ENCODE assay signal across 26 mouse cellular contexts in the genomic region with DNA sequence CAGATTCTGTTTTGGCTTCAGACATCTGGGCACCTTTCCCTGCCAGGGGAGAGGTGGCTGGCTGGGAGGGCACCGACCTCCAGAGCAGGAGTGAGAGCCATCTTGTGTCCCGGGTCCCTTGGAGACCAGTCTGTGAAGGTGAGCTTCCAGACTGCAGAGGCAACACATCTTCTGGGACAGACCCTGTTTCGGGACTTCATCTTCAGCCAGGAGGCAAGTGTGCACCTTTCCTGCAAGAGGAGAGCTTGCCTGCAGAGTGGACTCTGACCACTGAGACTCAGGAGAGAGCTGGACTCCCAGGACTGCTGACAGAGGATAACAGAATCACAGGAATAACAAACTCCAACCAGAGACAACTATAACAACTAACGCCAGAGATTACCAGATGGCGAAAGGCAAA.
DNase-seq lines count a peak whose midpoint lies in the region; ATAC-seq and TF ChIP-seq lines count a peak whose summit lies in the region.
"Had no signal": no experiment of that assay in that cellular context is flagged by ENCODE, and none has a peak within 500 bp of the region (broad histone marks: within the 10 kb centered on the region; RNA-seq: fewer than 3 reads in every experiment).

No protein-coding gene starts in this region.

- H3K4me1 ChIP-seq in kidney, embryonic 14.5 days (ENCODE audit: control insufficient read depth, insufficient read depth, low read length), result no peaks in the 10 kb centered on the region
- H3K4me1 ChIP-seq in hindbrain, postnatal 0 days (ENCODE audit: insufficient read depth, low read length), result no peaks in the 10 kb centered on the region
- H3K4me1 ChIP-seq: forebrain, embryonic 10.5 days; heart, embryonic 12.5 days; heart, embryonic 15.5 days; hindbrain, embryonic 10.5 days; hindbrain, embryonic 13.5 days had no signal

- no peak for TF ChIP-seq CTCF in hindbrain, postnatal 0 days (IDR thresholded peaks at IDR 0.05; ENCODE audit: low read depth)

- H3K4me2 ChIP-seq in kidney, embryonic 14.5 days (replicated peaks; ENCODE audit: low read depth, low read length), result no peak overlapping the region
- no peak overlapping the region for H3K4me2 ChIP-seq in hindbrain, postnatal 0 days (ENCODE audit: low read depth, low read length)
- H3K4me2 ChIP-seq: forebrain, embryonic 13.5 days; heart, embryonic 12.5 days; heart, embryonic 15.5 days; hindbrain, embryonic 13.5 days had no signal

- peak; percentile 51 for DNase-seq in kidney, adult 11 months
- peak; percentile 43 to 60 for DNase-seq in kidney, adult 8-10 months
- DNase-seq in kidney, postnatal 10 days, result peak; percentile 5
- DNase-seq in kidney, postnatal 36 days, result peak; percentile 48 to 50
- DNase-seq in hindbrain, postnatal 0 days (ENCODE audit: low spot score), result no peak
- no peak for DNase-seq in layer of hippocampus, postnatal 25 days (ENCODE audit: extremely low spot score in 1 of 2, low spot score in 1 of 2)
- DNase-seq: adrenal gland, adult 2 months; adrenal gland, postnatal 14 days; B cell, adult 2 months; cerebellum, adult 11 months; cerebellum, adult 2 months; cerebellum, postnatal 10 days; cerebellum, postnatal 36 days; gastrocnemius, postnatal 10 days; gastrocnemius, postnatal 36 days; heart, postnatal 10 days; heart, postnatal 36 days had no signal

- no peak overlapping the region for H3K4me3 ChIP-seq in kidney, embryonic 14.5 days (ENCODE audit: low read length)
- H3K4me3 ChIP-seq in hindbrain, postnatal 0 days (ENCODE audit: low read length), result no peak overlapping the region
- H3K4me3 ChIP-seq: forebrain, embryonic 10.5 days; forebrain, embryonic 13.5 days; heart, embryonic 12.5 days; heart, embryonic 15.5 days; hindbrain, embryonic 10.5 days; hindbrain, embryonic 13.5 days had no signal

- no peaks in the 10 kb centered on the region for H3K27me3 ChIP-seq in kidney, embryonic 14.5 days (ENCODE audit: control insufficient read depth, insufficient read depth, low read length)
- no peaks in the 10 kb centered on the region for H3K27me3 ChIP-seq in hindbrain, postnatal 0 days (ENCODE audit: insufficient read depth, low read length)
- H3K27me3 ChIP-seq: CH12.LX; forebrain, embryonic 13.5 days; heart, embryonic 12.5 days; heart, embryonic 15.5 days; hindbrain, embryonic 13.5 days had no signal

- WGBS in kidney, embryonic 14.5 days, result 87% methylated on average over 5 of the region's 5 CpGs
- WGBS in hindbrain, postnatal 0 days, result 96% methylated on average over 5 of the region's 5 CpGs

- no peak for ATAC-seq in kidney, embryonic 14.5 days (ENCODE audit: low FRiP score, low TSS enrichment)
- no peak for ATAC-seq in hindbrain, postnatal 0 days

- no peaks in the 10 kb centered on the region for H3K9me3 ChIP-seq in kidney, embryonic 14.5 days (ENCODE audit: control insufficient read depth, low read length)
- no peaks in the 10 kb centered on the region for H3K9me3 ChIP-seq in hindbrain, postnatal 0 days (ENCODE audit: low read length)
- H3K9me3 ChIP-seq: forebrain, embryonic 10.5 days; forebrain, embryonic 13.5 days; G1E; heart, embryonic 12.5 days; heart, embryonic 15.5 days; hindbrain, embryonic 10.5 days; hindbrain, embryonic 13.5 days had no signal

- no peaks in the 10 kb centered on the region for H3K36me3 ChIP-seq in kidney, embryonic 14.5 days (ENCODE audit: control insufficient read depth, insufficient read depth, low read length)
- H3K36me3 ChIP-seq in hindbrain, postnatal 0 days (ENCODE audit: insufficient read depth, low read length), result no peaks in the 10 kb centered on the region
- H3K36me3 ChIP-seq: forebrain, embryonic 10.5 days; G1E; heart, embryonic 12.5 days; heart, embryonic 15.5 days; hindbrain, embryonic 10.5 days; hindbrain, embryonic 13.5 days had no signal

- no peak overlapping the region for H3K27ac ChIP-seq in kidney, embryonic 14.5 days (ENCODE audit: low read depth, low read length)
- no peak overlapping the region for H3K27ac ChIP-seq in hindbrain, postnatal 0 days
- H3K27ac ChIP-seq: forebrain, embryonic 10.5 days; forebrain, embryonic 13.5 days; heart, embryonic 15.5 days; hindbrain, embryonic 10.5 days; hindbrain, embryonic 13.5 days had no signal

- no peak overlapping the region for H3K9ac ChIP-seq in kidney, embryonic 14.5 days (ENCODE audit: low read depth, low read length)
- H3K9ac ChIP-seq in hindbrain, postnatal 0 days (replicated peaks; ENCODE audit: low read length), result no peak overlapping the region
- H3K9ac ChIP-seq: forebrain, embryonic 13.5 days; heart, embryonic 12.5 days; heart, embryonic 15.5 days; hindbrain, embryonic 13.5 days had no signal

Comparison
In these comparisons a context has a peak if more than half of its experiments do, and no peak if none do; other contexts are left out.
1. DNase-seq: peak in kidney, adult 11 months (single experiment), kidney, adult 8-10 months (2 of 2), kidney, postnatal 10 days (single experiment) and kidney, postnatal 36 days (2 of 2); none in hindbrain, postnatal 0 days (single experiment) and layer of hippocampus, postnatal 25 days (0 of 2).